Mouse (Mus musculus): ENCODE measurements around the gene AC140267.1. TPM values are rescaled to one million over a fixed set of nuclear protein-coding genes. Genes with fewer than 3 reads are reported as not detected.
A peak's percentile ranks its signal among the peaks of the same experiment; 100 is the strongest.

AC140267.1 gene
- polyA plus RNA-seq, 1 experiment = not detected

DNA sequence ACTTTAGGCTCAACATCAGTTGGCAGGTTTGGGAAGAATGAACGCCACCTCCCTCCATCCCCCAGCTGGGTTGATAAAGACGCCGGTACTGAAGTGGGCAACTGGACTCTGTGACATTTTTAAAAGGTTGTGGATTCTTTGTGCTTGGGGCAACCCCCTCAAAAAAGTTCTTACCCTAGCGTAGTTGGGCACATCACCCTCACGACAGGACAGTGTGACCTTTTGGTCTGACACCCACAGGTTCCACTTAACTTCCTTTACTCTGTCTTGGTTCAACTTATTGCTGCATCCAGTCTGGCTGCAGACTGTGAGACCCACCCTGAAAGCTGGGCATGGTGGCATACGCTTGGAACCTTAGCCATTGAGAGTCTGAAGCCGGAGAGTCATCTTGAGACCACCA is 11.9 kb upstream of the AC140267.1 start:
- TF ChIP-seq CTCF (IDR thresholded peaks at IDR 0.05; ENCODE audit: insufficient read depth, low read depth, low read length) = no peak
- no peak for TF ChIP-seq POLR2A (IDR thresholded peaks at IDR 0.05; ENCODE audit: insufficient read depth, low read depth, low read length)
- peaks cover 16% of the 10 kb centered on the region; the same call in 1 of the 2 replicates for H3K4me1 ChIP-seq (ENCODE audit: control insufficient read depth, insufficient read depth, low read length)
- WGBS = 86% methylated on average over 7 of the region's 7 CpGs
- H3K4me3 ChIP-seq (ENCODE audit: insufficient read depth, low read depth, low read length) = no peak overlapping the region
- H3K27ac ChIP-seq (ENCODE audit: insufficient read depth, low read depth, low read length) = no peak overlapping the region

DNA sequence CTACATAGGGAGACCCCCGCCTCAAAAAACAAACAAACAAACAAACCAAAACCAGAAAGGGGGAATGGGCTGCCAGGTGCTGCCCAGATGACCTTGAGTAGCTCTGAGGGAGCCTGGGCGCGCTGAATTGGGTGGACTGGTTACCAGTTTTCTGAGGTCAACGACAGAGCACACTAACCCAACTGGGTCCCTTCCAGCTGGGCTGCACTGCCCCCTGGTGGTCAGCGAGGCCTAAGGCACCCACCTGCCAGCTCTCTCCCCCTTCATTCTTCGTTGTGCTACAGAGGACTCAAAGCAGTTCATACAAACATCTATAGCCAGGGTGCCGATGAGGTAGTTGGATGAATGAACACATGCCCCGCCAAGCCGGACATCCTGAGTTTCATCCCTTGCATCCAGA is 10.4 kb upstream of the AC140267.1 start:
- Histone ChIP-seq H3K4me3 (ENCODE audit: insufficient read depth, low read depth, low read length) (no peak overlapping the region), H3K27ac (ENCODE audit: insufficient read depth, low read depth, low read length) (no peak overlapping the region), H3K4me1 (ENCODE audit: control insufficient read depth, insufficient read depth, low read length) (peaks cover 9% of the 10 kb centered on the region; the same call in 1 of the 2 replicates)
- no peak for TF ChIP-seq POLR2A (IDR thresholded peaks at IDR 0.05; ENCODE audit: insufficient read depth, low read depth, low read length)
- TF ChIP-seq CTCF (IDR thresholded peaks at IDR 0.05; ENCODE audit: insufficient read depth, low read depth, low read length) = peak; percentile 86; the same call in 1 of the 2 replicates
- 14% methylated on average over 9 of the region's 9 CpGs for WGBS

GRCm38 (mm10) chr15:80225796-80226195 is 9.8 kb upstream of the AC140267.1 start:
- Histone ChIP-seq H3K27ac (ENCODE audit: insufficient read depth, low read depth, low read length) (no peak overlapping the region), H3K4me3 (ENCODE audit: insufficient read depth, low read depth, low read length) (no peak overlapping the region)

GRCm38 (mm10) chr15:80228071-80228800 is 7.4 kb upstream of the AC140267.1 start:
- WGBS = 61% methylated on average over 17 of the region's 17 CpGs
- Histone ChIP-seq H3K27ac (ENCODE audit: insufficient read depth, low read depth, low read length) (no peak overlapping the region), H3K4me3 (ENCODE audit: insufficient read depth, low read depth, low read length) (no peak overlapping the region), H3K4me1 (ENCODE audit: control insufficient read depth, insufficient read depth, low read length) (peaks cover 9% of the 10 kb centered on the region; the same call in 1 of the 2 replicates)
- TF ChIP-seq POLR2A (IDR thresholded peaks at IDR 0.05; ENCODE audit: insufficient read depth, low read depth, low read length) (no peak), CTCF (IDR thresholded peaks at IDR 0.05; ENCODE audit: insufficient read depth, low read depth, low read length) (no peak)

More at GRCm38 (mm10) chr15:80225796-80226195, 9.8 kb upstream of the AC140267.1 start:
- WGBS = 47% methylated on average over 2 of the region's 2 CpGs
- TF ChIP-seq CTCF (IDR thresholded peaks at IDR 0.05; ENCODE audit: insufficient read depth, low read depth, low read length) (no peak), POLR2A (IDR thresholded peaks at IDR 0.05; ENCODE audit: insufficient read depth, low read depth, low read length) (no peak)
- H3K4me1 ChIP-seq (ENCODE audit: control insufficient read depth, insufficient read depth, low read length) = peaks cover 9% of the 10 kb centered on the region; the same call in 1 of the 2 replicates

GRCm38 (mm10) chr15:80232331-80232730 is 3.3 kb upstream of the AC140267.1 start:
- WGBS = 58% methylated on average over 2 of the region's 2 CpGs

GRCm38 (mm10) chr15:80233053-80233452 is 2.6 kb upstream of the AC140267.1 start:
- no peak overlapping the region for H3K4me3 ChIP-seq (ENCODE audit: insufficient read depth, low read depth, low read length)

More at GRCm38 (mm10) chr15:80232331-80232730, 3.3 kb upstream of the AC140267.1 start:
- Histone ChIP-seq H3K4me3 (ENCODE audit: insufficient read depth, low read depth, low read length) (no peak overlapping the region), H3K4me1 (ENCODE audit: control insufficient read depth, insufficient read depth, low read length) (peaks cover 19% of the 10 kb centered on the region), H3K27ac (ENCODE audit: insufficient read depth, low read depth, low read length) (no peak overlapping the region)
- TF ChIP-seq CTCF (IDR thresholded peaks at IDR 0.05; ENCODE audit: insufficient read depth, low read depth, low read length) (no peak), POLR2A (IDR thresholded peaks at IDR 0.05; ENCODE audit: insufficient read depth, low read depth, low read length) (no peak)

GRCm38 (mm10) chr15:80233733-80234509 is 1.7 kb upstream of the AC140267.1 start, which contains the start of gene Mief1:
Gene Mief1 (plus strand): TSS chr15:80234018.
- Histone ChIP-seq H3K4me1 (ENCODE audit: control insufficient read depth, insufficient read depth, low read length) (peaks cover 12% of the 10 kb centered on the region), H3K4me3 (ENCODE audit: insufficient read depth, low read depth, low read length) (peak within 1 kb of the TSS; percentile 74), H3K27ac (ENCODE audit: insufficient read depth, low read depth, low read length) (peak within 1 kb of the TSS; percentile 70)
- WGBS = under 1% methylated on average over 67 of the region's 67 CpGs
- TF ChIP-seq CTCF (IDR thresholded peaks at IDR 0.05; ENCODE audit: insufficient read depth, low read depth, low read length) (no peak), POLR2A (IDR thresholded peaks at IDR 0.05; ENCODE audit: insufficient read depth, low read depth, low read length) (peak; percentile 45)

More at GRCm38 (mm10) chr15:80233053-80233452, 2.6 kb upstream of the AC140267.1 start:
- Histone ChIP-seq H3K4me1 (ENCODE audit: control insufficient read depth, insufficient read depth, low read length) (peaks cover 18% of the 10 kb centered on the region), H3K27ac (ENCODE audit: insufficient read depth, low read depth, low read length) (peak overlapping the region; percentile 70; the same call in 1 of the 2 replicates)
- WGBS = 50% methylated on average over 4 of the region's 4 CpGs
- TF ChIP-seq CTCF (IDR thresholded peaks at IDR 0.05; ENCODE audit: insufficient read depth, low read depth, low read length) = no peak

- Histone ChIP-seq H3K4me1 (ENCODE audit: control insufficient read depth, insufficient read depth, low read length) (peaks cover 15% of the 10 kb centered on the region), H3K4me3 (ENCODE audit: insufficient read depth, low read depth, low read length) (no peak overlapping the region), H3K27ac (ENCODE audit: insufficient read depth, low read depth, low read length) (no peak overlapping the region)
- TF ChIP-seq CTCF (IDR thresholded peaks at IDR 0.05; ENCODE audit: insufficient read depth, low read depth, low read length) (no peak), POLR2A (IDR thresholded peaks at IDR 0.05; ENCODE audit: insufficient read depth, low read depth, low read length) (no peak)
- WGBS = 96% methylated on average over 12 of the region's 12 CpGs
These were observed 12.5 kb downstream of the AC140267.1 start for GRCm38 (mm10) chr15:80248135-80248534.

DNA sequence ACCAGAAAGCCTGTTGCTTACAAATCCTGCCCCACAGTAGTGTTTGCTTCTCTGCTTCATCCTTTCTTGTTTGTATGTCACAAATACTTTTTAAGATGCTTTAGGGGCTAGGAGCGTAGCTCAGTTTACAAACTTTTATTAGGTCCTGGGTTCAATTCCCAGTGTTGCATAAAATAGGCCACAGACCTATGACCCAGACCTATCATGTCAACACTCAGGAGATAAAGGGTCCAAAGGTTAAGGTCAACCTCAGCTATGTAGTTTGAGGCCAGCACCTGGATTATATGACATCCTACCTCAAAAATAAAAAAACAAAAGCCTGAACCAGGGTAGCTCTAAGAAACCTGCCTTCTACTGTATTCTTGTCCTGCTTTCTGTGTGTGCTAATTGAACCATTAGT is 13.0 kb downstream of the AC140267.1 start:
- H3K27ac ChIP-seq (ENCODE audit: insufficient read depth, low read depth, low read length) = no peak overlapping the region
- peaks cover 15% of the 10 kb centered on the region for H3K4me1 ChIP-seq (ENCODE audit: control insufficient read depth, insufficient read depth, low read length)
- 94% methylated on average over 1 of the region's 1 CpGs for WGBS
- H3K4me3 ChIP-seq (ENCODE audit: insufficient read depth, low read depth, low read length) = no peak overlapping the region
- TF ChIP-seq POLR2A (IDR thresholded peaks at IDR 0.05; ENCODE audit: insufficient read depth, low read depth, low read length) = no peak
- no peak for TF ChIP-seq CTCF (IDR thresholded peaks at IDR 0.05; ENCODE audit: insufficient read depth, low read depth, low read length)
